Mouse (Mus musculus) embryonic facial prominence, embryonic 12.5 days (tissue): ENCODE measurements around the gene Dnttip1. TPM values are rescaled to one million over a fixed set of nuclear protein-coding genes. Genes with fewer than 3 reads are reported as not detected.
"Not testable (repeated sequence)": the region's sequence is repeated elsewhere in the genome, so short reads cannot be mapped to it uniquely, and the experiment has no call there.

Source experiments
- ATAC-seq: fragments of 200-750 bp; cut with Nextera tagmentation; 2 replicates; pipeline ENCODE4 v1.8.0; 2017; ENCODE audit not compliant: insufficient number of reproducible peaks, insufficient read depth, low FRiP score, low TSS enrichment
- H3K27ac ChIP-seq: fragments of 300-500 bp; sonication (generic); 2 replicates; pipeline ENCODE4 v1.5.1; 2016; ENCODE audit warnings: mild to moderate bottlenecking
- H3K27me3 ChIP-seq: fragments of 300-500 bp; sonication (generic); 2 replicates; pipeline ENCODE4 v1.6.1; 2016; ENCODE audit warnings: mild to moderate bottlenecking, moderate library complexity
- H3K36me3 ChIP-seq: fragments of 300-500 bp; sonication (generic); 2 replicates; pipeline ENCODE4 v1.6.1; 2016; ENCODE audit warnings: mild to moderate bottlenecking
- H3K4me1 ChIP-seq: fragments of 300-500 bp; sonication (generic); 2 replicates; pipeline ENCODE4 v1.6.1; 2016
- H3K4me2 ChIP-seq: fragments of 300-500 bp; sonication (generic); replicated peaks from 2 replicates; pipeline ENCODE4 v1.6.1; 2016; ENCODE audit warnings: mild to moderate bottlenecking, moderate library complexity
- H3K4me3 ChIP-seq: fragments of 300-500 bp; sonication (generic); 2 replicates; pipeline ENCODE4 v1.5.1; 2016; ENCODE audit warnings: mild to moderate bottlenecking
- H3K9ac ChIP-seq: fragments of 300-500 bp; sonication (generic); 2 replicates; pipeline ENCODE4 v1.6.1; 2016; ENCODE audit warnings: mild to moderate bottlenecking, moderate library complexity
- H3K9me3 ChIP-seq: fragments of 300-500 bp; sonication (generic); 2 replicates; pipeline ENCODE4 v1.6.1; 2016; ENCODE audit warnings: mild to moderate bottlenecking, moderate library complexity
- WGBS: fragments of 180-500 bp; shearing (Covaris S2); methylation state at CpG from one replicate; pipeline ENCODE4 v1.1.7; 2016; 5-methylcytosine and 5-hydroxymethylcytosine counted together
- polyA plus RNA-seq: library from polyadenylated mRNA; unstranded; fragments of >200 nt; fragmentation: Nextera tagmentation; extraction: Ambion mirVana; gene quantifications from 2 replicates; pipeline ENCODE4 v1.2.1, GENCODE M21; 2016

Dnttip1 gene
- polyA plus RNA-seq, 1 experiment from 2014 or later, result 97.1 TPM

DNA sequence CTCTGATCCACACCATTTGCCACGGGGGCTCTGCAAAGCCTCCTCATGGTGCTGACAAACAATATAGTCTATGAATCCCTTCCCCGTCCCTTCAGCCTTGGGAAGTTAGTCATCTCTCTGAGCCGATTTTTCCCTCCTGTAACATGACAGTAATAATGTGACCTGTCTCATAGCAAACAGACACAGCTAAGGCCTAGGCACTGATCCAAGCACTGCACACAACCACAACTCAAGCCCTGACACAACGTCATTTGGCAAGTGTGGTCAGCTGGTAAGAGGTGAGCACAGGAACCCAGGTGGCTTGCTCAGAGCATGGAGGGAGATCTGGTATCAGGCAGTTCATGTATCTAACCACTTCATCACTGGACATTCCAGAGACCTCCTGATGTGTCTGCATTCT is 50.1 kb downstream of the Dnttip1 start:
- H3K36me3 ChIP-seq, result peaks cover 60% of the 10 kb centered on the region
- H3K9ac ChIP-seq, result no peak overlapping the region
- 80% methylated on average over 4 of the region's 4 CpGs for WGBS
- ATAC-seq, result no peak
- H3K27ac ChIP-seq, result no peak overlapping the region
- no peak overlapping the region for H3K4me2 ChIP-seq
- H3K4me1 ChIP-seq, result no peaks in the 10 kb centered on the region
- no peaks in the 10 kb centered on the region for H3K27me3 ChIP-seq
- H3K9me3 ChIP-seq, result no peaks in the 10 kb centered on the region
- H3K4me3 ChIP-seq, result no peak overlapping the region

DNA sequence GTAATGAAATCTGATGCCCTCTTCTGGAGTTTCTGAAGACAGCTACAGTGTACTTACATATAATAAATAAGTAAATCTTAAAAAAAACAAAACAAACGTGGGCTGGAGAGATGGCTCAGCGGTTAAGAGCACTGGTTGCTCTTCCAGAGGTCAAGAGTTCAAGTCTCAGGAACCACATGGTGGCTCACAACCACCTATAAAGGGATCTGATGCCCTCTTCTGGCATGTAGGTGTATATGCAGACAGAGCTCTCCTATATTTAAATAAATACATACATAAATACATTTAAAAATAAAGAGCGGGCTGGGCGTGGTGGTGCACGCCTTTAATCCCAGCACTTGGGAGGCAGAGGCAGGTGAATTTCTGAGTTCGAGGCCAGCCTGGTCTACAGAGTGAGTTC is 52.8 kb downstream of the Dnttip1 start:
- peaks cover 54% of the 10 kb centered on the region for H3K36me3 ChIP-seq

DNA sequence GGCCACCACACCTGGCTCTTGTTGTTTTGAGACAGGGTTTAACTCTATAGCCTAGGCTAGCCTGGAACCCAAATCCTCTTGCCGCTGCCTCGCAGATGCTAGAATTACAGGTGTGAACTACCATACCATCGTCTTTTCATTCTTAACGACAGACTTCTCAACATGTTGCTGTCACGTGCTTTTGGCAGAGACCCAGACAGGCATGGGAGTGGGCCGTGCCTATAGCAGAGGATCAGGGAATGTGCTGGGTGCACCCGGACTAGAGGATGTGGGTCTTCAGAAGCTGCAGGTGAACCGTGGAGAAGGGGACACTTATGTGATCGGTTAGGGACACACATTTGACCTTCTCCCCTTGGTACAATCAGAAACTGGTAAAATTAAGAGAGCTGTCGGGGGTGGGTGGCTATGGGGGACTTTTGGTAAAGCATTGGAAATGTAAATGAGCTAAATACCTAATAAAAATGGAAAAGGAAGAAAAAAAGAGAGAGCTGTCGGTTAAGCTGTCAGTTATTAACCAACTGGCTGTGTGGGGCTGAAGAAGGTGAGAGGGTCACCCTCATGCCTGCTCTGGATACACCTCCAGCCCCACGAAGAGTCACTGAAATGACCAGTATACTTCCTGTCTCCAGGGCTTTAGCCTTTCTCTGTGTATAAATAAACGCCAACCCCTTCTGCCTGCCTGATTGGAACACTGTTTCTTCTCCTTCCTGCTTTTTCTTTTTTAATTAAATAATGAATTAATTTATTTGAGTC is 54.6 kb downstream of the Dnttip1 start:
- Histone ChIP-seq H3K4me1 (peaks cover 9% of the 10 kb centered on the region; the same call in 1 of the 2 replicates), H3K9ac (no peak overlapping the region), H3K36me3 (peaks cover 44% of the 10 kb centered on the region), H3K9me3 (no peaks in the 10 kb centered on the region), H3K4me2 (no peak overlapping the region), H3K27me3 (no peaks in the 10 kb centered on the region), H3K27ac (no peak overlapping the region), H3K4me3 (no peak overlapping the region)
- WGBS, result 87% methylated on average over 13 of the region's 13 CpGs
- no peak for ATAC-seq

More for the DNA sequence above, 52.8 kb downstream of the Dnttip1 start:
- not testable (repeated sequence) for H3K4me3 ChIP-seq, H3K4me2 ChIP-seq, H3K9ac ChIP-seq, ATAC-seq, H3K27me3 ChIP-seq, H3K27ac ChIP-seq, H3K4me1 ChIP-seq, H3K9me3 ChIP-seq
- 86% methylated on average over 6 of the region's 6 CpGs for WGBS

DNA sequence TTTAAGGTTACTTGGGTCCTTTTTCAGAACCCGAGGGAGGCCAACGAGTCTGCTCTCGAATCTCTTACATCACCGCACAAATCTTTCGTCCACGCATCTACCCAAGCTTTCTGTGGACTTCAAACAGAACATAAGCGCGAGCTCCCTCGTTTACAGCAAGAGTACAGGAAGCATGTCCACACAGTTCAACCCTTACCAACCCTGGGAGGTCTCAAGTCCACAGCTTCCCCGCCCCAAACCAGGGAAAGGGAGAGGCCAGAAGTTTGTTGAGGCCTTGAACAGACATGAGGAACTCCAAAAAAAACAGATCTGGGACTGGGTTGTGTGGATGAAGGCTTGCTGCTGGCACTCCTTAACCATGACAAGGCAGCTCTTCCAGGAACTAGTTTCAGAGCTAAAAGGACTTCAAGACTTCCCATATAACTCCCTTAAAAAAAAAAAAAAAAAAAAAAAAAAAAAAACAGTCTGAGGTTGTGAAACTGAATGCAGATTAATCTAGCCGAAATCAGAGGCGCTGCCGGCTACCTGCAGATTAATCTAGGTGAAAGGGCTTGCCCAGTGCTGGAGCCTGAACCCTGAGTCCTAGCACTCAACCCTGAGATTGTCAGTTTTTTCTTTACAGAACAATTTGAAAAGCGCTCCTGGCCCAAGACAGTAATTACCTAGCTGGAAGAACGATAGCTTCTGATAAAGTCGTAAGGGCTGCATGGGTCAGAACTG is 57.6 kb downstream of the Dnttip1 start:
- H3K27me3 ChIP-seq, result no peaks in the 10 kb centered on the region
- H3K9me3 ChIP-seq, result no peaks in the 10 kb centered on the region
- H3K9ac ChIP-seq, result peak overlapping the region; percentile 76; the same call in 1 of the 2 replicates
- peaks cover 13% of the 10 kb centered on the region; the same call in 1 of the 2 replicates for H3K4me1 ChIP-seq
- peaks cover 29% of the 10 kb centered on the region for H3K36me3 ChIP-seq
- no peak for ATAC-seq
- H3K27ac ChIP-seq, result no peak overlapping the region; the same call in 1 of the 2 replicates
- 90% methylated on average over 16 of the region's 16 CpGs for WGBS
- H3K4me3 ChIP-seq, result peak overlapping the region; percentile 70
- H3K4me2 ChIP-seq, result peak overlapping the region; percentile 76

DNA sequence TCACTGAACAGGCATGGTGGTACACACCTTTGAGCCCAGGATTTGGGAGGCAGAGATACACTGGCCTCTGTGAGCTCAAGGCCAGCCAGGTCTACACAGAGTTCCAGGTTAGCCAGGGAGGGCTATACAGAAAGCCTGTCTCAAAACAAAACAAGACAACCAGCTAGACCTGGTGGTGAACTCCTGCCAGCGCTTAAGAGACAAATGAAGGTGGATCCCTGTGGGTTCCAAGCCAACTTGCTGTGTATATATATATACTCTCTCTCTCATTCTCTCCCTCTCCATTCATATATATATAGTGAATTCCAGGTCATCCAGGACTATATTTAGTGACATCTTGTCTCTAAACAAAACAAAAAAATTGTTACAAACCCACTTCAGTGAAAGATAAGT is 58.1 kb downstream of the Dnttip1 start:
- 57% methylated on average over 1 of the region's 1 CpGs for WGBS
- no peak for ATAC-seq
- Histone ChIP-seq H3K27me3 (no peaks in the 10 kb centered on the region), H3K4me2 (peak overlapping the region; percentile 76), H3K27ac (no peak overlapping the region; the same call in 1 of the 2 replicates), H3K36me3 (peaks cover 30% of the 10 kb centered on the region), H3K9ac (peak overlapping the region; percentile 76), H3K4me3 (peak overlapping the region; percentile 70), H3K4me1 (peaks cover 13% of the 10 kb centered on the region; the same call in 1 of the 2 replicates), H3K9me3 (no peaks in the 10 kb centered on the region)

DNA sequence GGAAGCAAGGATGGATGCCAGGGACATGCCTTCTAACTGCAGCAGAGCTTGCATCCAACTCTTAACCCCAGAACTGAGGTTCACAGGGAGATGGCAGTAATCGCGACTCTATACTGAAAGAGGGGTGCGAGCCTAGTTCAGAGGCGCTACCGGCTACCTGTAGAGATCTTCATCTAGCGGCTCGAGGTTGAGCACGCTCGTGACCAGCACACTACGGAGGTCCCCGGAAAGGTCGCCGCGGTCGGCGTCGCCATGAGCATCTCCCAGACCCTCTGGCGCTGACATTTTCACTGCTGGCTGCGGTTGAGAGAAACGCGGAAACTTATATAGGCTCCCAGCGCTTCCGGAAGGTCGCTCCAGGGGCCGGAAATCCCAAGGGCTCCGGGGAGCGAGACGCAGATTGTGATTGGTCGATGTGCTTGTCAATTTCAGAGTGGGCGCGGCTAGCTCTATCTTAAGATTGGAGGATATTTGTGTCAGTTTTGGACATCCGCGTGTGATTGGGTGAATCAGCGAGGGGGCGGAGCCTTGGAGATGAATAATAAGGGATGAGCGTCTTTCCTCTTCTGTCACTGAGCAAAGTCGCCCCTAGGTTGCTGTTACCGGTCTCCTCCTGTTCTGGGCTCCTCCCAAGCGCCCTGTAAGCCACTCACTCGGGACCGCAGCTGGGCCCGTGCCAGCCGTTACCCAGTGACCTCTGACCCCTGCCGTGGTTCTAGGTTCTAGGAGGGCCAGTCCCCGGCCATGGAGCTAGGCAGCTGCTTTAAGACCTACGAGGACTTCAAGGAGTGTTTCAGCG is 58.9 kb downstream of the Dnttip1 start, which contains the start of the genes Acot8 and Zswim3:
Gene Acot8, minus strand, starts transcription at position 350 of the 799 bp plus-strand sequence.
Gene Zswim3, plus strand, starts transcription at position 566 of the 799 bp plus-strand sequence.
- peaks cover 25% of the 10 kb centered on the region for H3K36me3 ChIP-seq
- peak within 1 kb of the TSS; percentile 78 for H3K27ac ChIP-seq
- WGBS, result under 1% methylated on average over 47 of the region's 47 CpGs
- H3K27me3 ChIP-seq, result no peaks in the 10 kb centered on the region
- peak within 1 kb of the TSS; percentile 70 for H3K4me3 ChIP-seq
- peak within 1 kb of the TSS; percentile 86 for H3K4me2 ChIP-seq
- peak within 1 kb of the TSS; percentile 76 for H3K9ac ChIP-seq
- no peaks in the 10 kb centered on the region for H3K9me3 ChIP-seq
- peaks cover 13% of the 10 kb centered on the region; the same call in 1 of the 2 replicates for H3K4me1 ChIP-seq
- ATAC-seq, result peak; percentile 94

DNA sequence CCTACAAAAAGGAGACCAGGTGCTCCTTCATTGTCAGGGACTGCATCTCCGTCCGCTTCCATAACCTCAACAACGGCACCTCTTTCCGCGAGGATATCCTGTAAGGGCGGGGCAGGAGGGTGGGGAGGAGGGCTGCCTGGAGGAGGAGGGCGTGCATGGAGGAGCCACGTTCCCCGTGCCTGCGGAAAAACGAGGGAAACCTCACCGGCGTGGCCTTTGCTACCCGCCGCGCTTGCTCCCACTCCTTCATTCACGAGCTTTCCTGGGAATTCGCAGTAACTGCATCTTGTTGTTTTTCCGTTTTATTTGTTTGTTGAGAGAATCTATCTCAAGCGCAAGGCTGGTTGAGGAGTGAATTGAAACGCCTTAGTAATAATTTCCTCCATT is 59.5 kb downstream of the Dnttip1 start:
- Histone ChIP-seq H3K27ac (peak overlapping the region; percentile 75), H3K4me1 (peaks cover 13% of the 10 kb centered on the region; the same call in 1 of the 2 replicates), H3K4me2 (peak overlapping the region; percentile 86), H3K27me3 (no peaks in the 10 kb centered on the region), H3K9me3 (no peaks in the 10 kb centered on the region), H3K4me3 (peak overlapping the region; percentile 70), H3K9ac (peak overlapping the region; percentile 63), H3K36me3 (peaks cover 21% of the 10 kb centered on the region)
- peak; percentile 32 for ATAC-seq
- WGBS, result 2% methylated on average over 21 of the region's 21 CpGs

DNA sequence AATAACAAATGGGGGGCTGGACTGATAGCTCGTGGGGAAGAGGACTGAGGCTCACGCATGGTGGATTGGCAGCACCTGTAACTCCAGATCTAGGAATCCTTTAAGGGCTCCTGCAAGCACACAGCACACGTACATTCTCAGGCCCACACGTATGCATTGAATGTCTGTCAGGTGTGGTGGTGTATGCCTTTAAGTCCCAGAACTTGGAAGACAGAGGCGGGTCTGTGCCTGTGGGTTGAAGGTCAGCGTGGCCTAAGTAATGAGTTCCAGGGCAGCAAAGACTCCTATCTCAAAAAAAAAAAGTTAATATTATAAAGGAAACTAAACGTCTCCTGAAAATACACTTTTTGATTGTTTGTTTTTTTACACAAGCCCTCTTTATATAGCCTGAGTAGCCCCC is 60.8 kb downstream of the Dnttip1 start:
- H3K4me3 ChIP-seq, result no peak overlapping the region
- H3K27me3 ChIP-seq, result no peaks in the 10 kb centered on the region
- no peak overlapping the region for H3K9ac ChIP-seq
- H3K9me3 ChIP-seq, result no peaks in the 10 kb centered on the region
- peaks cover 13% of the 10 kb centered on the region for H3K36me3 ChIP-seq
- no peak overlapping the region for H3K27ac ChIP-seq
- ATAC-seq, result no peak
- H3K4me1 ChIP-seq, result peaks cover 13% of the 10 kb centered on the region; the same call in 1 of the 2 replicates
- H3K4me2 ChIP-seq, result no peak overlapping the region
- 69% methylated on average over 7 of the region's 7 CpGs for WGBS

DNA sequence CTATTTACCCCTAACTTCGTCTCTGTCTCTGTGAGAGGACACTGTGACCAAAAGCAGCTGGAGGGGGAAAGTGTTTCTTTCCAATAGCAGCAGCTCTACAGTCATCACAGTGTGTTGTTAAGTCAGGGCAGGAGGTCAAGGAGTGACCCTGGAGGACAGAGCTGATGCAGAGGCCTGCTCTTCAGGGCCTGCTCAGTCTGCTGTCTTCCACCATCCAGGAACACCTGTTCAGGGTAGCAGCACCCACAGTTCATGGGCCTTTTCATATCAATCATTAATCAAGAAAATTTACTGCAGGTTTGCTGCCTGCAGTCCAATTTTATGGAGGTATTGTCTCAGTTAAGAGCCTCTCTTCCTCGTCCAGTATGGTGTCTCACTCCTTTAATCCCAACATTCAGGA is 67.8 kb downstream of the Dnttip1 start:
- Histone ChIP-seq H3K4me2 (no peak overlapping the region), H3K4me1 (0 out of 2 replicates have a peak, but pooled peaks cover 4% of the 10 kb centered on the region), H3K27me3 (no peaks in the 10 kb centered on the region), H3K9me3 (no peaks in the 10 kb centered on the region), H3K4me3 (no peak overlapping the region), H3K36me3 (peaks cover 7% of the 10 kb centered on the region; the same call in 1 of the 2 replicates), H3K27ac (no peak overlapping the region), H3K9ac (no peak overlapping the region)
- no peak for ATAC-seq
- WGBS, result 72% methylated on average over 2 of the region's 2 CpGs

DNA sequence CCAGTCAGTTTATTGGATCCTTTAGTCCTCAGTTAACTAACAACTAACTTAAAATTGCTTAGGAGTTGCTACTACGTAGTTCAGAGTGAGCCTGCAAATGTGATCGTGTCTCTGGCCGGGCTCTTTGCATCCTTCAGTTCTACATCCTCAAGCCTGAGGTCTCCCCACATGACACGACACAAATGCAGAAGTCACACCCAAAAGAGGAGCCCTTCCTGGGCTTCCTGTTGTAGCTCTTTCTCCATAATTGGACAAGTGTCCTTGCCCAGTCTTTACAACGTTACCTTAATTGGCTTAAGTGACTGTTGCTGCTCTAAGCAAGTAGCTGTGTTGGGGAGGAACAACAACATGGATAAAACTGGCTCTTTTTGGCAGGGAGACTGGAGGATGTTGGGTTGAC is 69.6 kb downstream of the Dnttip1 start:
- H3K27me3 ChIP-seq, result no peaks in the 10 kb centered on the region
- no peak overlapping the region for H3K4me2 ChIP-seq
- no peak overlapping the region for H3K9ac ChIP-seq
- no peaks in the 10 kb centered on the region for H3K9me3 ChIP-seq
- 90% methylated on average over 5 of the region's 5 CpGs for WGBS
- H3K27ac ChIP-seq, result no peak overlapping the region
- ATAC-seq, result no peak
- 0 out of 2 replicates have a peak, but pooled peaks cover 2% of the 10 kb centered on the region for H3K36me3 ChIP-seq
- no peak overlapping the region for H3K4me3 ChIP-seq
- 0 out of 2 replicates have a peak, but pooled peaks cover 4% of the 10 kb centered on the region for H3K4me1 ChIP-seq

DNA sequence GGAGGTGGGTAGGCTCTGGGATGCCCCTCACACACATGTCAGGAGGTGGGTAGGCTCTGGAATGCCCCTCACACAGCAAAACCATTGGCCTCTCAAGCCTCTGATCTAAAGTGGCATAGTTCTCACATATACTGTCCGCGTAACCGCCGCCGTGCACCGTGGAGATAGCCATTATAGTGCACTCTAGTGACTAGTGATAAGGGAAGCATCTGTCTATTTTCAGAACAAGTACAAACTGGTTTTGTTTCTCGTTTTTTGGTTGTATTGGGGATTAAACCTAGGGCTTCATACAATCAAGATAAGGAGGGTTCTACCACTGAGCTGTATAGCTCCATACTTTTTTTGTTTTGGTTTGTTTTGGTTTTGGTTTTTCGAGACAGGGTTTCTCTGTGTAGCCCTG is 70.0 kb downstream of the Dnttip1 start:
- H3K9ac ChIP-seq, result no peak overlapping the region
- no peaks in the 10 kb centered on the region for H3K27me3 ChIP-seq
- no peak overlapping the region for H3K4me2 ChIP-seq
- no peak for ATAC-seq
- H3K36me3 ChIP-seq, result 0 out of 2 replicates have a peak, but pooled peaks cover 4% of the 10 kb centered on the region
- H3K9me3 ChIP-seq, result no peaks in the 10 kb centered on the region
- no peak overlapping the region for H3K4me3 ChIP-seq
- H3K4me1 ChIP-seq, result 0 out of 2 replicates have a peak, but pooled peaks cover 4% of the 10 kb centered on the region
- H3K27ac ChIP-seq, result no peak overlapping the region
- WGBS, result 91% methylated on average over 8 of the region's 8 CpGs
